Mouse (Mus musculus) natural killer cell, adult 2 months (primary cell): Measurements from ENCODE around the gene Adamts14.

Source experiments
- DNase-seq, 2 experiments: peaks; one replicate each; pipeline ENCODE4 v3.0.0; 2022; ENCODE audit warnings: low spot score in 2 of 2

Adamts14 gene

DNA sequence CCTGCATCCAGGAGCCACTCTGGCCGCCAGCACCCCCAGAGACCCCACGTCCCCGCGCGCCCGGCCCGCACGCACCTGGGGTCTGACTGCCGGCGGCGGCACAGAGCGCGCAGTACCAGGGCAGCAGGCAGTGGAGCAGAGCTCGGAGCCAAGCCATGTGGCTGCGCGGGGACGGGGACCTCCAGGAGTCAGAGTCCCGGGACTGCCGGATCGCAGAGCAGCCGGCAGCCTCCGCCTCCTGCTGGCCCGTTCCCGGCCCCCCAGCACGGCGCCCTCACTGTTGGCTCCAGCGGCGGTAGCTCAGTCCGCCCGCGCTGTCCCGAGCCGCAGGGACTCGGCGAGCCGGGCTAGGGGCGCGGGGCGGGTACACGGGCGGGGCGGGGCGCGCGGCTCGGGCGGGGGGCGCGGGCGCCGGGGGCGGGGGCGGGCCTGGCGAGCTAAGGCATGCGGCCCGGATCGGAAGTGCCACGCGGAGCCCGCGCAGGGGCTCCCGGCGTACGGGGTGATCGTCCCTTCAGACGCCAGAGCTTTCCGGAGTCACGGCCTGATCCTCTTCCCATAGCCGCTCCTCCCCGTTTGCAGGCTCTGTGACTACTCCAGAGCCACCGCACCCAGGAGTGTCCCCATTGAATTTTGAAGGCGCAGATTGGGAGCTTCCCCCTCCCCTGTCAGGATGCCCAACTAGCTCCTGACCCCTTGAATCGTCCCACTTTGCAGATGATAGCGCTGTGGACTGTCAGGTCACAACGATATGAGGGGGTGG is at the start of gene Adamts14:
TSS of gene Adamts14 (minus strand) at position 358 of the 763 bp plus-strand sequence.
- peak in 1 of 2 experiments; percentile 36 for DNase-seq

- DNase-seq = peak; percentile 26 to 60
Observed at GRCm38 (mm10) chr10:61318527-61318926, 45.3 kb upstream of the Adamts14 start.

DNA sequence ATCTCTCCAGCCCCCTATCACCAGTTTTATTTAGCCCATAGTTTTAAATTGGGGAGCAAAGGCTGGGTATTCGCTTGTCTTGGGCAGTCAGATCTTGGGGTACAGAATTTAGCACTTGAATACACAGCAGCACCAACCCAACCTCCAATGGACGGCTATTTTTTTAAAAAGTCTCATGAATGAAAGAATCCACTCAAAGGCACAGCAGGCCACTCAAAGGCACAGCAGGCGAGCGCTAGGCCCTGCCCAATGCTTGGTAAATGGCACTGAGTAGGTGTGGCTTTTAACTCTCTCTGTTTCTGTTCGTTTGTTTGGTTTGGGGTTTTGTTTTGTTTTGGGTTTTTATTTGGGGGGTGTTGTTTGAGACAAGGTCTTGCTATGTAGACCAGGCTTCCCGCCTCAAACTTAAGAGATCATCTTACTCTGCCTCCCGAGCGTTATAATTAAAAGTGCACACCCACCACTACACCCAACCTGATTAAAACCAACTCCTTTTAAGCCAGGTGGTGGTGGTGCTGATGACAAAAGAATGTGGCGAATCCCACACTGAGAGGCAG is 42.2 kb upstream of the Adamts14 start:
- no peak for DNase-seq

DNA sequence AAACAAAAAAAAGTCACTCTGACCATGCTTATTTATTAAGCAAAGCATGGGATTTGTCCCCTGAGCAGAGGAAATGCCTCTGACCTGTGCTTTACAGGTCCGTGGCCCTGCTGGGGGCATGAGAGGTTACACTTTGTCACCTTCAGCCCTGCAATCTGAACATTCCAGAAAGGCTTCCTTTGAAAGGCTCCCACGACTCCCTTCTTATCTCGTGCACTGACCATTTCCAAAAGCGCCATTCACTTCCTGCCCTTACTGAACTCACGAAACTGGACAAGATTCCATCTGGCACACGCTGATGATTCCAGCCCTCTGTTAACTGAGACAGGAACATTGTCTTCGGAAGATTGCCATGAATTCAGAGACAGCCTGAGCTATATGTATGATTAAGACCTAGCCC is 40.5 kb upstream of the Adamts14 start:
- no peak for DNase-seq

- DNase-seq = no peak
Observed at GRCm38 (mm10) chr10:61312754-61313153, 39.5 kb upstream of the Adamts14 start.

GRCm38 (mm10) chr10:61312159-61312558 is 38.9 kb upstream of the Adamts14 start:
- no peak for DNase-seq

DNA sequence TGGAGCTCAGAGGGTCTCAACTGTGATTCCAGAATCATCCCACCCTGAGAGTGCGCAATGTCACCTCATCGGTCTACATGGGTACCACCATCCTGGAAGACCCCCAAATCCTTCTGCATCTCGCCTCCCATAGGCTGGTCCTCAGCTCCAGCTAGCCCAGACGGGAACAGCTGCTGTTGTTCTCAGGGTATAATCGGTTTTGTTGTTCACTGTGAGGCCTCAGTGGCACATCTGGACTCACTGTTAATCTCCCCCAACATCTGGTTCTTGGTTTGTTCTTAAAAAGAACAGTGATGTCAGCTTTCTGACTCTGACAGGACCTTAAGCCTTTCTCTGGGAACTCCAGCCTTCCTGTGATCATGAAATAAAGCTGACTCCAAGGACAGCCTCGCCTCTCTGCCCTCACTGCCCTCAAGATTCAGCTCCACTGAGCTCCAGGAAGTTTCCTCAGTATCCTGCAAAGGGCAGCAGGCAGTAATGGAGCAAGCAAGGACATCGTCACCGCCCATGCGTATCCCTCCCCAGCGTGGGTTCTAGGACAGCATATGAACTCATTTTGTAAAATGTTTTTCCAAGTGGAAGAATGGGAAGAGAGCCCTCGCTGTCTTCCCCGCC is 35.6 kb upstream of the Adamts14 start:
- no peak for DNase-seq

DNA sequence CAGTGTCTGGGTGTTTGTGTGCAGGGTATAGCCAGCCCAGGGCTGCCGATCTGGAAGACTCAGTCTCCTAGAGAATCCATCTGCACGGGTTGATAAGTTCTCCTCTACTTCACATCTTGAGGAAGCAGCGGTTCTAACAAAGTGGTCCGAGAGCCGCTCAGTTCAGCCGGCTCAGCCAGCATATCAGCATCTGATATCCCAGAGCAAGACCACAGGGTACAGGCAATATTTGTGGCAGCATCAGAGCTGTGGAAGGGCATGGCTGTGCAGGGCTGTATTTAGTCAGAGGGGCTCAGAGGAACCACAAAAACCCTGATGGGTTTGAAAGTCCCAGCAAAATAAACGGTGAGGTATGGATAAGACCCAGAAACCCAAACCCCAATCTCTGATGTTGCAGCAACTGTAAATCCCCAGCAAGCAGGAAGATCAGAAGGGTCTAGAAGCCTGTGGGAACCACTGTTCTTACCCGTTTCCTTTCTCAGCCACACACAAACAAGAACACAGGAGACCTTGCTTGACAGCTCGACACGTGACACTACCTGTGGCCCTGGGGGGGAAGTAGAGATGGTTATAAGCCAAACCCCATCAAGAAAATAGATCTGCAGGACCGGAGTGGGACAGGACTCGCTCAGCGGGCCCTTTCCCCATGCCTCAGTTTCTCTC is 32.8 kb upstream of the Adamts14 start:
- peak; percentile 56 to 70 for DNase-seq

DNA sequence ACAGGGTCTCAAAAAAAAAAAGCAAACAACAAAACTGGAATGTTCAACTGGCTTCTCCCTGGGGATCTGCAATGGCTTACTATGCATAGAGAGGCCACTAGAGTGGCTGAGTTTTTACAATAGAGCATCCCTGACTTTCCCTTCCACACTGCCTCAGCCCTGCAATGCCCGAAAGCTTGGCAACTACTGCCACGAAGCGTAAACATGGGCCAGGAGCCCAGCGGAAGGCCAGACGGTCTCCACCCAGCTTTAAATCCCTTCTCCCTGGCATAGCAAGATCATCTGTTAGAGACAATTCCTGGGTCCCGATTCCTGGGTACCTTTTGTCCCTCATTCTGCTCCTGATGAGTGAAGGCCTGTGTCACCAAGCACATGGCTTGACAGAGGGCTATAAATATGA is 30.8 kb upstream of the Adamts14 start:
- no peak for DNase-seq

DNA sequence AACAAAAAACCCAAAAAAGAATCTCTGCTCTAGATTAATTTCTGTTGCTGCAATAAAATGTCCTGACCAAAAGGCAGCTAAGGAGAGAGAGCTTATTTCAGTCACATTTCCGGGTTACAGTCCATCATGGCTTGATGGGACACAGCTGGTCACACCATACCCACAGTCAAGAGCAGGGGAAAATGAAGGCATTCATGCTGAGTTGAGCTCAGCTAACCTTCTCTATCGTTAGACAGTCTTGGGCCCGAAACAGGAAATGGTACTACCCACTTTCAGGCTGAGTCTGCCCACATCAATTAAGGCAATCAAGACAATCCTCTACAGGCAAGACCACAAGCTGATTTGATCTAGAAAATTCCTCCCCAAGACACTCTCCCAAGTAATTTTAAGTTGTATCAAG is 27.8 kb upstream of the Adamts14 start:
- DNase-seq = peak; percentile 50 to 71

DNA sequence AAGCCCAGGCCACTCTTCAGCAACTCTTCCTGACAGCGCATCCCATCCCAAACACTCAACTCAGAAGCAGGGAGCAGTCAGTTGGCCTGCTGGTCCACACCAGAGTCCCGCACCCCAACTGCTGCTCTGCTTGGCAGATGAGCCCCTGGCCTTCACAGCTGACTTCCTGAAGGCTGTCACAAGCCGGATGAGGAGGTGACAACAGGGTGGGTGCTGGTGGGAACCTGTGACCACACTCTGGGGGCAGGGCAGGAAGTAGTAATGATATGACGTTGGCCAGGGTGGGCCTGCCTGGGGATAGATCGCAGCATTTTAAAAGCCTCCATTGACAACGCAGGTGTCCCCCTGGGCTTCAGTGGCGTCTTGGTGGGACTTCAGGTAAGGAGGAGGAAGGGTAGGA is 24.2 kb upstream of the Adamts14 start, which contains the start of gene Prf1:
TSS of gene Prf1 (plus strand) at position 357 of the 400 bp plus-strand sequence.
- peak; percentile 87 to 94 for DNase-seq

- peak; percentile 35 to 69 for DNase-seq
Observed at GRCm38 (mm10) chr10:61296713-61297445, 23.6 kb upstream of the Adamts14 start.

DNA sequence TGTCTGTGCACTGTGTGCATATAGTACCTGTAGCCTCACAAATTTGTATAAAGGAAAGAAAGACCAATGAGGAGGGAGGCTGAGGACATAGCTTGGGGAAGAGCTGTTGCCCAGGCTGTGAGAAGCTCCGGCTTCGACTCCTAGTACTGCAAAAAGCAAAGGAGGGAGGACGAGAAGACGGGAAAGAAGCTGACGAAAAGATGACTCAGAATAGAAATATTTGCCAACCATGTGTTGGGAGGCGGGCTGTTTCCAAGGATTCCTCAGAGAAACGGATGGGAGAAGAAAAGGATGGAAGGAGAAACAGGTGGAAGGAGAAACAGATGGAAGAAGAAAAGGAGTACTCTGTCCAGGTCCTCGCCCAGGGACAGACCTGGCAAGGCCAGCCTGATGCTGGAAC is 21.0 kb upstream of the Adamts14 start:
- DNase-seq = no peak

DNA sequence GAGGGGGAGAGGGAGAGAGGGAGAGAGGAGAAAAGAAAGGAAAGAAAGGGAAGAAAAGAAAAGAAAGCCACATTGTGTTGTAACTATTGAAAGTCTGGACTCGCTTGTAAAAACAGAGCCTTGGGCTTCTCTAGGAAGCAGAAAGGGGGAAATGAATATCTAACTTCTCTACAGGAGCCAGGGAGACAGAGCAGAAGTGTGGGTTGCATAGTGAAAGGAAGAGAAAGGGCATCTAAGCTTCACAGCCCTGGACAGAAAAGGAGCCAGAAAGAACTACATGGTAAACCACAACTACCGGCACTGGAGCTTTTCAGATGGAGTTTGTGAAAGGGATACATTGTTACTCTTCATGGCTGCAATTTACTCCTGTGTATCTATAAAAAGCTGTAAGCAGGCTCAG is 17.2 kb upstream of the Adamts14 start:
- no peak for DNase-seq

GRCm38 (mm10) chr10:61290016-61290415 is 16.8 kb upstream of the Adamts14 start:
- DNase-seq = no peak

DNA sequence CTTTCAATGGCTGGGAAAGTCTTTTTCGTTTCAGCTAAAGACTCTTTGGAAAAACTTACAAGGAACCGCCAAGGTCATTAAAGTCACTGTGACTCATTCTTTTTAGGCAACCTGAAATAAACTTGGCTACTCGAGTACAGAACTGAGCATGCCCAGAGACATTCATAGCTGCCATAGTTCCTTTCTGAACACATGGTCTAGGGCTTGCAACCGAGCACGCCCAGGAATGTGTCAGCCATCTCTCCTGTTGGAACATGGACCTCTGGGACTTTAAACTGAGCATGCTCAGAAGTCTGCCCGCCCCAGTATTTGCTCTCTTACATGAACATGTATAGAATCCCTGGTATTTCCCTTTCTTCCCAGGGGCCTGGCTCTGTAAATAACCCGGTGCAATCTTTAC is 13.0 kb upstream of the Adamts14 start:
- no peak for DNase-seq

DNA sequence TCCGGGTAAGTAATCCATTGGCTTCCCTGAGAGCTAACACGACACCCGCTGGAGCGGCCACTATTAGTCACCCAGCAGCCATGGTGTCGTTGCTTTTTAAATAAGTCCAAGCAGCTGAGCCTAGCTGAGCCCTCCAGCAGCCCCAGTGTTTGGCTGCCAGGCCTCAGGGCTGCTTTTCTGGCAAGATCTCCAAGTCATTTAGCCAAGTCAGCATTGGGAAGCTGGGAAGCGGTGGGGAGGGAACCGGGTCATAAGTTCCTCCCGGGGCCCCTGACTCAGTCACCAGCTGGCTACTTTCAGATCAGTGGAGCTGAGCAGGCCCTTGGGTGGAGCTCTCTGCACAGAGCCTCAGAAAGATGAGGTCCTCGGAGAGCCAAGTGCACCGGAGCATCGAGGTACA is 12.0 kb upstream of the Adamts14 start:
- DNase-seq = no peak

GRCm38 (mm10) chr10:61284309-61284708 is 11.1 kb upstream of the Adamts14 start:
- no peak for DNase-seq

DNA sequence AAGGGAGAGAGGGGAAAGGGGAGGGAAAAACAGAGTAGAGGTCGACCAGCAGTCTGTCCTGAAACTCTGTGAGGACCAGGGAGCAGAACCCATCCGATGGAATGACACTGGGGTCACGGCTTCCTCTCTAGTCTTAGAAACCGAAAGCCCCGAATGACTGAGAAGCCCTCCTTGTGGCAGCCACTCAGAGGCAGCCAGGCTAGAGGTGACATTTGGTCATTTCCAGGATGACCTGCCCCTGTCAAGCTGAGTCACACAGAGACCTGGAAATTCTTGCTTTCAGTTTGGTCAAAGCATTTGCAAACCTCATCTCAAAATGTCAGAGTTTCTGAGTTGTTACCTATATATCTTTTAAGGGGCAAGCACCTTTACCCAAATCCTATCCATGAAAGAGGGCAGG is 7.9 kb upstream of the Adamts14 start:
- DNase-seq = peak; percentile 46 to 75

- DNase-seq = peak; percentile 56 to 79
Observed at GRCm38 (mm10) chr10:61277918-61278674, 4.9 kb upstream of the Adamts14 start.

DNA sequence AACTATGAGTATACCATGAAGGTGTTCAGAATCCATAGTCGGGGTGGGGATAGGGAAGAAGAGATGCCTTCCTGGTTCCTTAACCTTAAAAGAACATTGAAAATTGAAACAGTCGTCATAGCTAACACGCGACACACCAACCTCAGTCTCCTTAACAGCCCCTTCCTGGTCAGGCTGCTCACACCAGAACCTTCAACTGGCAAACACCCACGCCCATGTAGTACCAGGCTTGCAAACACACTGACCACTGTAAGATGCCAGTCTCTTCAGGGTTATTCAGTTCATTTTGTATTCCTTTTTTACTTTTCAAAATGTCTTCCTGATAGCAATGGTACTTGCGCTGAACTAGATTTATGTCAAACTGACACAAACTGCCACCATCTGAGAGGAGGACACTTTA is 3.8 kb upstream of the Adamts14 start:
- peak; percentile 55 to 77 for DNase-seq
